Mouse (Mus musculus): ENCODE data around the gene Cdrt4. TPM values are rescaled to one million over a fixed set of nuclear protein-coding genes. Genes with fewer than 3 reads are reported as not detected.

The Cdrt4 gene
- total and polyA plus RNA-seq, 3 experiments: not detected

Other genes with a start within 250 kb of the Cdrt4 start
- gene Zfp287, start 219.3 kb upstream of the Cdrt4 start, total RNA-seq (2012; rRNA removed): not detected in 2 replicates
- gene Zfp287, start 219.3 kb upstream of the Cdrt4 start, polyA plus RNA-seq (2012; ENCODE audit: insufficient read depth in 1 of 2, insufficient read length in 2 of 2, low read depth in 1 of 2, low replicate concordance in 2 of 2, missing spikeins in 1 of 2): not detected
- gene Gm10428, start 198.1 kb upstream of the Cdrt4 start, total RNA-seq (2012; rRNA removed): not detected in 2 replicates
- gene Gm10428, start 198.1 kb upstream of the Cdrt4 start, polyA plus RNA-seq (2012; ENCODE audit: insufficient read depth in 1 of 2, insufficient read length in 2 of 2, low read depth in 1 of 2, low replicate concordance in 2 of 2, missing spikeins in 1 of 2): not detected
- not detected in 2 replicates for gene Zfp286, start 161.7 kb upstream of the Cdrt4 start, total RNA-seq (2012; rRNA removed)
- not detected for gene Zfp286, start 161.7 kb upstream of the Cdrt4 start, polyA plus RNA-seq (2012; ENCODE audit: insufficient read depth in 1 of 2, insufficient read length in 2 of 2, low read depth in 1 of 2, low replicate concordance in 2 of 2, missing spikeins in 1 of 2)
- 3.1 and 5.9 TPM in 2 replicates for gene Trim16, start 131.0 kb upstream of the Cdrt4 start, total RNA-seq (2012; rRNA removed)
- 1 to 10 TPM in 1 of 2 experiments, not detected in 1; 5.5 TPM for gene Trim16, start 131.0 kb upstream of the Cdrt4 start, polyA plus RNA-seq (2012; ENCODE audit: insufficient read depth in 1 of 2, insufficient read length in 2 of 2, low read depth in 1 of 2, low replicate concordance in 2 of 2, missing spikeins in 1 of 2)
- not detected in 2 replicates for gene Fbxw10, start 104.1 kb upstream of the Cdrt4 start, total RNA-seq (2012; rRNA removed)
- not detected for gene Fbxw10, start 104.1 kb upstream of the Cdrt4 start, polyA plus RNA-seq (2012; ENCODE audit: insufficient read depth in 1 of 2, insufficient read length in 2 of 2, low read depth in 1 of 2, low replicate concordance in 2 of 2, missing spikeins in 1 of 2)
- 32.1 and 40.0 TPM in 2 replicates for gene Tvp23b, start 71.7 kb upstream of the Cdrt4 start, total RNA-seq (2012; rRNA removed)
- 10 to 100 TPM in 1 of 2 experiments, not detected in 1; 24.3 TPM for gene Tvp23b, start 71.7 kb upstream of the Cdrt4 start, polyA plus RNA-seq (2012; ENCODE audit: insufficient read depth in 1 of 2, insufficient read length in 2 of 2, low read depth in 1 of 2, low replicate concordance in 2 of 2, missing spikeins in 1 of 2)
- not detected in 2 replicates for gene Tekt3, start 110.5 kb downstream of the Cdrt4 start, total RNA-seq (2012; rRNA removed)
- gene Tekt3, start 110.5 kb downstream of the Cdrt4 start, polyA plus RNA-seq (2012; ENCODE audit: insufficient read depth in 1 of 2, insufficient read length in 2 of 2, low read depth in 1 of 2, low replicate concordance in 2 of 2, missing spikeins in 1 of 2): not detected
- not detected in 2 replicates for gene Pmp22, start 177.8 kb downstream of the Cdrt4 start, total RNA-seq (2012; rRNA removed)
- not detected for gene Pmp22, start 177.8 kb downstream of the Cdrt4 start, polyA plus RNA-seq (2012; ENCODE audit: insufficient read depth in 1 of 2, insufficient read length in 2 of 2, low read depth in 1 of 2, low replicate concordance in 2 of 2, missing spikeins in 1 of 2)